Mouse (Mus musculus) G1E (cell line): ENCODE measurements around the gene Oscar.

ENCODE experiments used
- CTCF ChIP-seq: IDR thresholded peaks from 2 replicates; pipeline ENCODE4 v1.5.1; 2012; ENCODE audit warnings: low read depth, low read length, inconsistent platforms, mixed read lengths
- GATA1 ChIP-seq: IDR thresholded peaks from 2 replicates; pipeline ENCODE4 v1.6.1; 2012; ENCODE audit warnings: borderline replicate concordance, low read length, inconsistent platforms, mixed read lengths
- POLR2AphosphoS5 ChIP-seq: IDR thresholded peaks from 2 replicates; pipeline ENCODE4 v1.6.1; 2012; ENCODE audit warnings: low read depth, low read length, inconsistent platforms; ENCODE audit not compliant: insufficient replicate concordance
- TAL1 ChIP-seq: conservative IDR thresholded peaks from 2 replicates; pipeline ENCODE4 v1.6.1; 2012; ENCODE audit warnings: low read depth, low read length, inconsistent platforms, mixed read lengths

GRCm38 (mm10) chr7:3646188-3646587 lies 30.2 kb upstream of the Oscar start:
- TF ChIP-seq CTCF (no peak), GATA1 (no peak), POLR2AphosphoS5 (no peak), TAL1 (no peak)
